Mouse (Mus musculus) kidney, adult 11 months (tissue): ENCODE measurements around the gene Zbtb46.

Experiments
- DNase-seq: peaks from one replicate; pipeline ENCODE4 v3.0.0; 2022

Gene Zbtb46

DNA sequence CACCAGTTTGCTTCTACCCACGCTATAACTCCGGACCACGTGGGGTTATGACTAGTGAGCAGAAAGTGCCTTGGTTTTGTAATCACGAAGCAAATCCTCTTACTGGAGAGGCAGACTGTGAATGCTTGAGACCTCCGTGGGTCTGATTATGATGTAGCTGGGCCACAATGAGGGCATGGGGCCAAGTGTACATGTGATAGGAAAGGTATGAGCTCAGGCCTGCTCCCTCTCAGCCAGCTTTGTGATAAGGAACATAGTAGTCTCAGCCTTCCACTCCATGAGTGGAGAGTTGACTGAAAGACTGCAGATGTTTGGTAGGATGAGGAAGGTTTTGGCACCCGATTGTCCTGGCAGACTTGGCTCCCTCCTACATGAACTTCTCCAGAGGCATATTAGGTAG, 116.5 kb downstream of the Zbtb46 start:
- no peak for DNase-seq

DNA sequence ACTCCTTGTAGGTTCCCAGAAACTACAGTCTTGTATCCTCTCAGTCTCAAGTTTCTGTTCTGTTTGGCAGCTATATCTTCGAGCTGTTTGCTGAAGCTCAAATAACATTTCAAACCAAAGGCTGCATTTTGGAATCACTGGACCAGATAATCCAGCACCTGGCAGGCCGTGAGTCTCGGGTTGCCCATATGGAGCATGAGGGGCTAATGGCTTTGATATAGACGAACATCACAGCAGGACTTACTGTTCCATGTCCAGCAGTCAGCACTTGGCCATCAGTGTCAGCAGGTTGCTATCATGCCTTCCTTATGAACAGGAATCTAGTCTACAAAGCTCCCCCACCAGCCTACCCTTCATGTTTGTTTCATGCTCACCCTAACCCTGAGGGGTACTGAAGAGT, 118.8 kb downstream of the Zbtb46 start:
- no peak for DNase-seq
